ENCODE assay signal across 9 mouse cellular contexts in the genomic region with DNA sequence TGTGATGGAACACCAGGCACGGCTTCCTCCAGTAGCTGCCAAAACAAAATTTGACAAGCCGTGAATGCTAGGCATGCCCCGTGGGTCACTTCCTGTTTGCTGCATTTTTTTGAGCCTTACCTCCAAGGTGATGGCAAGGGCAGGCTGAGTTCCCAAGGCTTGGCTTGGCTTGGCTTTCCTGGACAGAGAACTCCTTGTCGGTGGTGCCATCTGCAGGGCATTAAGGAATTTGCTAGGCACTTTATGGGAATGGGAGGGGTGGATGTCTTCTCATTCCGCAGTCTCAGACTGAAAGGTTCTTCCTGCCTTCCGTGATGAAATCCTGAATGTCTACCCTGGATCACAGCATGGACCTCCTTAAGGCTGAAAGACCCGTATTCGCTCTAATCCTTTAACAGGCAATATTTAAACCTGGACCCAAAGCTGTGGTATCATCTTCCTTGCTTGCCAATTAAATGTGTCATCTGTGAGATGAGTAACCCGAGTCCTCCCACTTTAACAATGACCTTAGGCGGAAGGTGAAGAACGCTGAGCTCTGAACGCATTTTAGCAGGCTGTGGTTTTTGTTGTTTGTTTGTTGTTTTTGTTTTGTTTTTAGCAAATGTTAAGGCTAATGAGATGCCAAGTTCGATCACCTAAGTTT. TPM values are rescaled to one million over a fixed set of nuclear protein-coding genes. Genes with fewer than 3 reads are reported as not detected.
DNase-seq lines count a peak whose midpoint lies in the region; ATAC-seq lines count a peak whose summit lies in the region.
"Had no signal": no experiment of that assay in that cellular context is flagged by ENCODE, and none has a peak within 500 bp of the region (broad histone marks: within the 10 kb centered on the region; RNA-seq: fewer than 3 reads in every experiment).

No protein-coding gene starts in this region.

- peaks cover 15% of the 10 kb centered on the region for H3K4me1 ChIP-seq in hindbrain, embryonic 16.5 days (ENCODE audit: control insufficient read depth, insufficient read depth, low read depth, low read length)

- H3K27ac ChIP-seq in hindbrain, embryonic 16.5 days (ENCODE audit: low read depth, low read length): no peak overlapping the region

- no peaks in the 10 kb centered on the region for H3K27me3 ChIP-seq in hindbrain, embryonic 16.5 days (replicated peaks; ENCODE audit: control insufficient read depth, insufficient read depth, low read length)

- 0 out of 2 replicates have a peak, but pooled peaks cover 3% of the 10 kb centered on the region for H3K36me3 ChIP-seq in hindbrain, embryonic 16.5 days (ENCODE audit: control insufficient read depth, insufficient read depth, low read length)

- WGBS in hindbrain, embryonic 16.5 days: 16% methylated on average over 13 of the region's 13 CpGs

- peak overlapping the region; percentile 19; the same call in 1 of the 2 replicates for H3K4me2 ChIP-seq in hindbrain, embryonic 16.5 days (ENCODE audit: low read length)

- no peak overlapping the region for H3K4me3 ChIP-seq in hindbrain, embryonic 16.5 days (ENCODE audit: low read length)

- ATAC-seq in hindbrain, embryonic 16.5 days: peak; percentile 86
- peak; percentile 75 for ATAC-seq in megakaryocyte, adult 5-6 weeks (ENCODE audit: poor library complexity, severe bottlenecking)

- DNase-seq in ovary, adult 18-20 months (ENCODE audit: low spot score): peak; percentile 56
- DNase-seq in ovary, postnatal 10 days (ENCODE audit: low spot score): no peak
- peak; percentile 40 to 69 for DNase-seq in cerebellum, postnatal 4 days (ENCODE audit: low spot score in 2 of 2)
- DNase-seq in gastrocnemius, adult 8-10 months (ENCODE audit: low spot score in 2 of 2): peak; percentile 41 to 53
- peak; percentile 51 for DNase-seq in left cerebral cortex, adult 11 months (ENCODE audit: low spot score)
- peak; percentile 77 to 79 for DNase-seq in right cerebral cortex, adult 2 months (ENCODE audit: low spot score in 2 of 2)

- no peaks in the 10 kb centered on the region for H3K9me3 ChIP-seq in hindbrain, embryonic 16.5 days (ENCODE audit: control insufficient read depth, low read length)

- H3K9ac ChIP-seq in hindbrain, embryonic 16.5 days (ENCODE audit: low read depth, low read length): no peak overlapping the region

RNA-seq across cellular contexts. Expression of a gene that starts 5.6 kb away (rescaled TPM):
- 10 to 100 TPM; 12.6 to 24.6 (median 20.3) TPM for total RNA-seq in gastrocnemius, adult 8-10 months (2022)
- polyA plus RNA-seq in hindbrain, embryonic 16.5 days (2015; fragmentation: Nextera tagmentation; extraction: Ambion mirVana): 1,672 and 1,683 TPM in 2 replicates
- total RNA-seq in megakaryocyte, adult 5-6 weeks (2015): 2,048 and 2,084 TPM in 2 replicates
- 628 and 646 TPM in 2 replicates for total RNA-seq in megakaryocyte, adult 5-6 weeks (2017)

RNA-seq across cellular contexts. Expression of a gene that starts 10.7 kb away (rescaled TPM):
- total RNA-seq in gastrocnemius, adult 8-10 months (2022): 1 to 10 TPM; 3.7 to 5.0 (median 4.2) TPM
- polyA plus RNA-seq in hindbrain, embryonic 16.5 days (2015; fragmentation: Nextera tagmentation; extraction: Ambion mirVana): 25.9 and 27.0 TPM in 2 replicates
- 10.7 and 11.1 TPM in 2 replicates for total RNA-seq in megakaryocyte, adult 5-6 weeks (2015)
- total RNA-seq in megakaryocyte, adult 5-6 weeks (2017): 11.1 and 28.8 TPM in 2 replicates

RNA-seq across cellular contexts. Expression of a gene that starts 24.6 kb away (rescaled TPM):
- total RNA-seq in gastrocnemius, adult 8-10 months (2022): not detected
- polyA plus RNA-seq in hindbrain, embryonic 16.5 days (2015; fragmentation: Nextera tagmentation; extraction: Ambion mirVana): not detected in 2 replicates
- total RNA-seq in megakaryocyte, adult 5-6 weeks (2015): 0.25 and 0.64 TPM in 2 replicates
- total RNA-seq in megakaryocyte, adult 5-6 weeks (2017): not detected in 2 replicates
- polyA plus RNA-seq: neural tube, embryonic 14.5 days had no signal

RNA-seq across cellular contexts. Expression of a gene that starts 24.8 kb away (rescaled TPM):
- 10 to 100 TPM; 12.6 to 24.0 (median 18.4) TPM for total RNA-seq in gastrocnemius, adult 8-10 months (2022)
- 15,480 and 15,543 TPM in 2 replicates for polyA plus RNA-seq in hindbrain, embryonic 16.5 days (2015; fragmentation: Nextera tagmentation; extraction: Ambion mirVana)
- 118 and 120 TPM in 2 replicates for total RNA-seq in megakaryocyte, adult 5-6 weeks (2015)
- total RNA-seq in megakaryocyte, adult 5-6 weeks (2017): 64.2 and 66.5 TPM in 2 replicates

RNA-seq across cellular contexts. Expression of a gene that starts 30.4 kb away (rescaled TPM):
- 1 to 10 TPM in 1 of 4 experiments, under 1 TPM in 3; 0.19 to 1.0 (median 0.49) TPM for total RNA-seq in gastrocnemius, adult 8-10 months (2022)
- 1.3 and 2.1 TPM in 2 replicates for polyA plus RNA-seq in hindbrain, embryonic 16.5 days (2015; fragmentation: Nextera tagmentation; extraction: Ambion mirVana)
- total RNA-seq in megakaryocyte, adult 5-6 weeks (2015): not detected in 2 replicates
- not detected in 2 replicates for total RNA-seq in megakaryocyte, adult 5-6 weeks (2017)

Comparison
In these comparisons a context has a peak if more than half of its experiments do, and no peak if none do; other contexts are left out.
1. RNA of a gene that starts 5.6 kb away (total RNA-seq): 628 to 2,084 TPM in megakaryocyte, adult 5-6 weeks; 12.6 to 24.6 TPM in gastrocnemius, adult 8-10 months; every median in the first group is over 10 times any median in the second.